Mouse (Mus musculus): ENCODE data around the gene Slc24a2. TPM values are rescaled to one million over a fixed set of nuclear protein-coding genes. Genes with fewer than 3 reads are reported as not detected.

Slc24a2 gene
- polyA plus RNA-seq, 1 experiment from 2014 or later: 2.1 TPM

- WGBS: 55% methylated on average over 5 of the region's 5 CpGs
- no peak overlapping the region for H3K27ac ChIP-seq (ENCODE audit: low read length)
- no peaks in the 10 kb centered on the region for H3K9me3 ChIP-seq (ENCODE audit: control insufficient read depth, low read length)
- 0 out of 2 replicates have a peak, but pooled peaks cover 5% of the 10 kb centered on the region for H3K4me1 ChIP-seq (replicated peaks; ENCODE audit: control insufficient read depth, insufficient read depth, low read length)
- H3K27me3 ChIP-seq (replicated peaks; ENCODE audit: control insufficient read depth, insufficient read depth, low read length): no peaks in the 10 kb centered on the region
- ATAC-seq: no peak
- no peaks in the 10 kb centered on the region for H3K36me3 ChIP-seq (ENCODE audit: control insufficient read depth, insufficient read depth)
- no peak overlapping the region for H3K4me3 ChIP-seq (replicated peaks; ENCODE audit: low read length)
- H3K4me2 ChIP-seq (ENCODE audit: low read length): no peak overlapping the region
- H3K9ac ChIP-seq (replicated peaks; ENCODE audit: low read depth, low read length): no peak overlapping the region
These were observed 276.8 kb downstream of the Slc24a2 start for GRCm38 (mm10) chr4:86953519-86953918.

- 85% methylated on average over 1 of the region's 1 CpGs for WGBS
- Histone ChIP-seq H3K27ac (ENCODE audit: low read length) (no peak overlapping the region), H3K4me3 (replicated peaks; ENCODE audit: low read length) (no peak overlapping the region), H3K27me3 (replicated peaks; ENCODE audit: control insufficient read depth, insufficient read depth, low read length) (no peaks in the 10 kb centered on the region), H3K4me1 (replicated peaks; ENCODE audit: control insufficient read depth, insufficient read depth, low read length) (no peaks in the 10 kb centered on the region), H3K4me2 (ENCODE audit: low read length) (no peak overlapping the region), H3K9me3 (ENCODE audit: control insufficient read depth, low read length) (no peaks in the 10 kb centered on the region), H3K36me3 (ENCODE audit: control insufficient read depth, insufficient read depth) (no peaks in the 10 kb centered on the region), H3K9ac (replicated peaks; ENCODE audit: low read depth, low read length) (no peak overlapping the region)
- ATAC-seq: no peak
These were observed 281.5 kb downstream of the Slc24a2 start for GRCm38 (mm10) chr4:86948794-86949193.

- no peak overlapping the region for H3K9ac ChIP-seq (replicated peaks; ENCODE audit: low read depth, low read length)
- no peak overlapping the region for H3K27ac ChIP-seq (ENCODE audit: low read length)
- no peak for ATAC-seq
- H3K4me1 ChIP-seq (replicated peaks; ENCODE audit: control insufficient read depth, insufficient read depth, low read length): no peaks in the 10 kb centered on the region
- 61% methylated on average over 6 of the region's 6 CpGs for WGBS
- H3K4me3 ChIP-seq (replicated peaks; ENCODE audit: low read length): no peak overlapping the region
- H3K9me3 ChIP-seq (ENCODE audit: control insufficient read depth, low read length): no peaks in the 10 kb centered on the region
- H3K4me2 ChIP-seq (ENCODE audit: low read length): no peak overlapping the region
- no peaks in the 10 kb centered on the region for H3K27me3 ChIP-seq (replicated peaks; ENCODE audit: control insufficient read depth, insufficient read depth, low read length)
- H3K36me3 ChIP-seq (ENCODE audit: control insufficient read depth, insufficient read depth): no peaks in the 10 kb centered on the region
These were observed 287.0 kb downstream of the Slc24a2 start for GRCm38 (mm10) chr4:86943296-86943695.

- Histone ChIP-seq H3K9ac (replicated peaks; ENCODE audit: low read depth, low read length) (no peak overlapping the region), H3K27ac (ENCODE audit: low read length) (no peak overlapping the region), H3K9me3 (ENCODE audit: control insufficient read depth, low read length) (no peaks in the 10 kb centered on the region), H3K36me3 (ENCODE audit: control insufficient read depth, insufficient read depth) (no peaks in the 10 kb centered on the region), H3K4me3 (replicated peaks; ENCODE audit: low read length) (no peak overlapping the region), H3K4me1 (replicated peaks; ENCODE audit: control insufficient read depth, insufficient read depth, low read length) (no peaks in the 10 kb centered on the region), H3K4me2 (ENCODE audit: low read length) (no peak overlapping the region), H3K27me3 (replicated peaks; ENCODE audit: control insufficient read depth, insufficient read depth, low read length) (no peaks in the 10 kb centered on the region)
- no peak for ATAC-seq
- 74% methylated on average over 6 of the region's 6 CpGs for WGBS
These were observed 287.6 kb downstream of the Slc24a2 start for GRCm38 (mm10) chr4:86942656-86943055.

GRCm38 (mm10) chr4:86936706-86937105 lies 293.6 kb downstream of the Slc24a2 start:
- no peak for ATAC-seq
- Histone ChIP-seq H3K4me3 (replicated peaks; ENCODE audit: low read length) (no peak overlapping the region), H3K4me1 (replicated peaks; ENCODE audit: control insufficient read depth, insufficient read depth, low read length) (no peaks in the 10 kb centered on the region), H3K4me2 (ENCODE audit: low read length) (no peak overlapping the region), H3K27ac (ENCODE audit: low read length) (no peak overlapping the region), H3K36me3 (ENCODE audit: control insufficient read depth, insufficient read depth) (no peaks in the 10 kb centered on the region), H3K27me3 (replicated peaks; ENCODE audit: control insufficient read depth, insufficient read depth, low read length) (no peaks in the 10 kb centered on the region), H3K9ac (replicated peaks; ENCODE audit: low read depth, low read length) (no peak overlapping the region), H3K9me3 (ENCODE audit: control insufficient read depth, low read length) (no peaks in the 10 kb centered on the region)
- WGBS: 68% methylated on average over 3 of the region's 3 CpGs

- ATAC-seq: no peak
- Histone ChIP-seq H3K9me3 (ENCODE audit: control insufficient read depth, low read length) (no peaks in the 10 kb centered on the region), H3K4me2 (ENCODE audit: low read length) (no peak overlapping the region), H3K27ac (ENCODE audit: low read length) (no peak overlapping the region), H3K36me3 (ENCODE audit: control insufficient read depth, insufficient read depth) (no peaks in the 10 kb centered on the region), H3K27me3 (replicated peaks; ENCODE audit: control insufficient read depth, insufficient read depth, low read length) (no peaks in the 10 kb centered on the region), H3K9ac (replicated peaks; ENCODE audit: low read depth, low read length) (no peak overlapping the region), H3K4me1 (replicated peaks; ENCODE audit: control insufficient read depth, insufficient read depth, low read length) (0 out of 2 replicates have a peak, but pooled peaks cover 2% of the 10 kb centered on the region), H3K4me3 (replicated peaks; ENCODE audit: low read length) (no peak overlapping the region)
- WGBS: 94% methylated on average over 9 of the region's 9 CpGs
These were observed 294.1 kb downstream of the Slc24a2 start for GRCm38 (mm10) chr4:86936217-86936616.
